Mouse (Mus musculus) liver, embryonic 12.5 days (tissue): ENCODE measurements around the gene Rhpn2. TPM values are rescaled to one million over a fixed set of nuclear protein-coding genes. Genes with fewer than 3 reads are reported as not detected.
A peak's percentile ranks its signal among the peaks of the same experiment; 100 is the strongest.

Experiments used
- ATAC-seq: fragments of 200-750 bp; cut with Nextera tagmentation; 2 replicates; pipeline ENCODE4 v1.8.0; 2017; ENCODE audit warnings: moderate number of reproducible peaks, mild to moderate bottlenecking, moderate library complexity
- H3K27ac ChIP-seq: fragments of 300-500 bp; sonication (generic); 2 replicates; pipeline ENCODE4 v1.5.1; 2016; ENCODE audit warnings: mild to moderate bottlenecking
- H3K27me3 ChIP-seq: fragments of 300-500 bp; sonication (generic); replicated peaks from 2 replicates; pipeline ENCODE4 v1.6.1; 2016; ENCODE audit warnings: mild to moderate bottlenecking, moderate library complexity
- H3K36me3 ChIP-seq: fragments of 300-500 bp; sonication (generic); 2 replicates; pipeline ENCODE4 v1.6.1; 2016; ENCODE audit warnings: mild to moderate bottlenecking, moderate library complexity
- H3K4me1 ChIP-seq: fragments of 300-500 bp; sonication (generic); 2 replicates; pipeline ENCODE4 v1.6.1; 2016
- H3K4me2 ChIP-seq: fragments of 300-500 bp; sonication (generic); 2 replicates; pipeline ENCODE4 v1.6.1; 2016; ENCODE audit warnings: mild to moderate bottlenecking, moderate library complexity
- H3K4me3 ChIP-seq: fragments of 300-500 bp; sonication (generic); 2 replicates; pipeline ENCODE4 v1.5.1; 2016; ENCODE audit warnings: mild to moderate bottlenecking, moderate library complexity
- H3K9ac ChIP-seq: fragments of 300-500 bp; sonication (generic); 2 replicates; pipeline ENCODE4 v1.6.1; 2016; ENCODE audit warnings: mild to moderate bottlenecking, moderate library complexity
- H3K9me3 ChIP-seq: fragments of 300-500 bp; sonication (generic); replicated peaks from 2 replicates; pipeline ENCODE4 v1.6.1; 2016; ENCODE audit warnings: mild to moderate bottlenecking, moderate library complexity
- WGBS: fragments of 180-500 bp; shearing (Covaris S2); methylation state at CpG from one replicate; pipeline ENCODE4 v1.1.7; 2016; ENCODE audit not compliant: insufficient replicate concordance; 5-methylcytosine and 5-hydroxymethylcytosine counted together
- polyA plus RNA-seq: library from polyadenylated mRNA; unstranded; fragments of >200 nt; fragmentation: Nextera tagmentation; extraction: Ambion mirVana; gene quantifications from 2 replicates; pipeline ENCODE4 v1.2.1, GENCODE M21; 2016

Gene Rhpn2
- polyA plus RNA-seq, 1 experiment from 2014 or later = 5.5 TPM

- H3K9ac ChIP-seq = no peak overlapping the region
- H3K9me3 ChIP-seq = no peaks in the 10 kb centered on the region
- ATAC-seq = no peak
- 71% methylated on average over 7 of the region's 7 CpGs for WGBS
- H3K36me3 ChIP-seq = peaks cover 2% of the 10 kb centered on the region; the same call in 1 of the 2 replicates
- H3K27ac ChIP-seq = no peak overlapping the region
- H3K4me1 ChIP-seq = peaks cover 6% of the 10 kb centered on the region
- no peaks in the 10 kb centered on the region for H3K27me3 ChIP-seq
- H3K4me3 ChIP-seq = no peak overlapping the region
- H3K4me2 ChIP-seq = no peak overlapping the region
These were observed 40.3 kb downstream of the Rhpn2 start for GRCm38 (mm10) chr7:35374265-35374664.

GRCm38 (mm10) chr7:35376623-35377022 is 42.7 kb downstream of the Rhpn2 start:
- no peaks in the 10 kb centered on the region for H3K9me3 ChIP-seq
- H3K9ac ChIP-seq = no peak overlapping the region
- H3K4me1 ChIP-seq = peaks cover 16% of the 10 kb centered on the region
- H3K27ac ChIP-seq = no peak overlapping the region
- H3K36me3 ChIP-seq = no peaks in the 10 kb centered on the region
- WGBS = 82% methylated on average over 9 of the region's 9 CpGs
- ATAC-seq = no peak
- H3K4me3 ChIP-seq = no peak overlapping the region
- H3K4me2 ChIP-seq = no peak overlapping the region
- no peaks in the 10 kb centered on the region for H3K27me3 ChIP-seq

GRCm38 (mm10) chr7:35379492-35380119 is 45.6 kb downstream of the Rhpn2 start:
- H3K36me3 ChIP-seq = no peaks in the 10 kb centered on the region
- 38% methylated on average over 16 of the region's 16 CpGs for WGBS
- no peaks in the 10 kb centered on the region for H3K27me3 ChIP-seq
- peak overlapping the region; percentile 36 for H3K4me2 ChIP-seq
- H3K4me1 ChIP-seq = peaks cover 17% of the 10 kb centered on the region
- H3K27ac ChIP-seq = no peak overlapping the region
- no peak overlapping the region for H3K4me3 ChIP-seq
- no peaks in the 10 kb centered on the region for H3K9me3 ChIP-seq
- H3K9ac ChIP-seq = no peak overlapping the region
- ATAC-seq = 0 out of 2 replicates have a peak, but pooled peaks have one; percentile 40

GRCm38 (mm10) chr7:35380351-35380750 is 46.4 kb downstream of the Rhpn2 start:
- no peak overlapping the region for H3K27ac ChIP-seq
- no peaks in the 10 kb centered on the region for H3K36me3 ChIP-seq
- 64% methylated on average over 8 of the region's 8 CpGs for WGBS
- H3K4me2 ChIP-seq = no peak overlapping the region
- no peaks in the 10 kb centered on the region for H3K27me3 ChIP-seq
- H3K9ac ChIP-seq = no peak overlapping the region
- H3K4me1 ChIP-seq = peaks cover 17% of the 10 kb centered on the region
- no peak overlapping the region for H3K4me3 ChIP-seq
- no peak for ATAC-seq
- H3K9me3 ChIP-seq = no peaks in the 10 kb centered on the region

- no peak overlapping the region for H3K4me3 ChIP-seq
- 33% methylated on average over 13 of the region's 16 CpGs for WGBS
- no peaks in the 10 kb centered on the region for H3K27me3 ChIP-seq
- H3K4me2 ChIP-seq = no peak overlapping the region; the same call in 1 of the 2 replicates
- H3K4me1 ChIP-seq = peaks cover 17% of the 10 kb centered on the region
- no peak overlapping the region for H3K9ac ChIP-seq
- peak; percentile 26; the same call in 1 of the 2 replicates for ATAC-seq
- no peaks in the 10 kb centered on the region for H3K36me3 ChIP-seq
- no peaks in the 10 kb centered on the region for H3K9me3 ChIP-seq
- no peak overlapping the region for H3K27ac ChIP-seq
These were observed 47.9 kb downstream of the Rhpn2 start for GRCm38 (mm10) chr7:35381861-35382260.

- no peak overlapping the region for H3K9ac ChIP-seq
- H3K27ac ChIP-seq = no peak overlapping the region
- 49% methylated on average over 2 of the region's 2 CpGs for WGBS
- H3K27me3 ChIP-seq = no peaks in the 10 kb centered on the region
- H3K9me3 ChIP-seq = no peaks in the 10 kb centered on the region
- peaks cover 17% of the 10 kb centered on the region for H3K4me1 ChIP-seq
- H3K36me3 ChIP-seq = no peaks in the 10 kb centered on the region
- no peak overlapping the region for H3K4me2 ChIP-seq
- ATAC-seq = no peak
- no peak overlapping the region for H3K4me3 ChIP-seq
These were observed 48.9 kb downstream of the Rhpn2 start for GRCm38 (mm10) chr7:35382706-35383353.

GRCm38 (mm10) chr7:35386525-35386952 is 52.6 kb downstream of the Rhpn2 start:
- Histone ChIP-seq H3K27ac (no peak overlapping the region), H3K9ac (no peak overlapping the region), H3K36me3 (peaks cover 5% of the 10 kb centered on the region; the same call in 1 of the 2 replicates), H3K27me3 (no peaks in the 10 kb centered on the region), H3K4me1 (peaks cover 5% of the 10 kb centered on the region; the same call in 1 of the 2 replicates), H3K9me3 (no peaks in the 10 kb centered on the region), H3K4me3 (no peak overlapping the region), H3K4me2 (no peak overlapping the region)
- 40% methylated on average over 6 of the region's 6 CpGs for WGBS
- peak; percentile 38 for ATAC-seq

- no peak overlapping the region for H3K4me3 ChIP-seq
- H3K36me3 ChIP-seq = peaks cover 26% of the 10 kb centered on the region
- no peak overlapping the region for H3K27ac ChIP-seq
- 57% methylated on average over 6 of the region's 6 CpGs for WGBS
- no peaks in the 10 kb centered on the region for H3K27me3 ChIP-seq
- H3K4me2 ChIP-seq = no peak overlapping the region
- no peaks in the 10 kb centered on the region for H3K9me3 ChIP-seq
- ATAC-seq = no peak
- H3K9ac ChIP-seq = no peak overlapping the region
- no peaks in the 10 kb centered on the region for H3K4me1 ChIP-seq
These were observed 54.7 kb downstream of the Rhpn2 start for GRCm38 (mm10) chr7:35388694-35389093.

- no peak for ATAC-seq
- WGBS = 63% methylated on average over 5 of the region's 5 CpGs
These were observed 59.0 kb downstream of the Rhpn2 start for GRCm38 (mm10) chr7:35392935-35393334.

GRCm38 (mm10) chr7:35395734-35396456 is 61.9 kb downstream of the Rhpn2 start:
- Histone ChIP-seq H3K27me3 (no peaks in the 10 kb centered on the region), H3K27ac (peak overlapping the region; percentile 76), H3K36me3 (peaks cover 62% of the 10 kb centered on the region), H3K4me3 (peak overlapping the region; percentile 82), H3K9ac (peak overlapping the region; percentile 81), H3K4me2 (peak overlapping the region; percentile 86), H3K9me3 (no peaks in the 10 kb centered on the region), H3K4me1 (peaks cover 30% of the 10 kb centered on the region)
- ATAC-seq = peak; percentile 22
- WGBS = 3% methylated on average over 17 of the region's 17 CpGs

More at GRCm38 (mm10) chr7:35392935-35393334, 59.0 kb downstream of the Rhpn2 start:
- Histone ChIP-seq H3K9ac (no peak overlapping the region), H3K4me3 (no peak overlapping the region), H3K27me3 (no peaks in the 10 kb centered on the region), H3K9me3 (no peaks in the 10 kb centered on the region), H3K36me3 (peaks cover 41% of the 10 kb centered on the region), H3K27ac (no peak overlapping the region), H3K4me2 (no peak overlapping the region), H3K4me1 (peaks cover 23% of the 10 kb centered on the region)

- peaks cover 38% of the 10 kb centered on the region for H3K4me1 ChIP-seq
- ATAC-seq = peak; percentile 93
- peak within 1 kb of the TSS; percentile 86 for H3K4me2 ChIP-seq
- no peaks in the 10 kb centered on the region for H3K9me3 ChIP-seq
- peaks cover 63% of the 10 kb centered on the region for H3K36me3 ChIP-seq
- peak within 1 kb of the TSS; percentile 82 for H3K4me3 ChIP-seq
- peak within 1 kb of the TSS; percentile 76 for H3K27ac ChIP-seq
- under 1% methylated on average over 28 of the region's 28 CpGs for WGBS
- H3K9ac ChIP-seq = peak within 1 kb of the TSS; percentile 81
- H3K27me3 ChIP-seq = no peaks in the 10 kb centered on the region
These were observed 62.7 kb downstream of the Rhpn2 start, which contains the start of the genes Faap24 and Cep89 for GRCm38 (mm10) chr7:35396542-35397168. TSS of gene Faap24 (minus strand) at chr7:35396836. TSS of gene Cep89 (plus strand) at chr7:35397035.
